Mouse (Mus musculus) gastrocnemius, postnatal 36 days (tissue): ENCODE results near the gene Slc24a4. TPM values are rescaled to one million over a fixed set of nuclear protein-coding genes. Genes with fewer than 3 reads are reported as not detected.
"Not testable (repeated sequence)": the region's sequence is repeated elsewhere in the genome, so short reads cannot be mapped to it uniquely, and the experiment has no call there.

Experiments
- DNase-seq, 2 experiments: peaks; one replicate each; pipeline ENCODE4 v3.0.0; 2022
- intact Hi-C: fragments of 180-260 bp; cut with DNase I; formaldehyde crosslinking; loops from one replicate; pipeline ENCODE4 v1.15.1; 2025
- total RNA-seq, 2 experiments: library from RNA; stranded (reverse); gene quantifications; 2 replicates each; pipeline ENCODE4 v1.2.3; 2021

Slc24a4 gene
- total RNA-seq, 2 experiments from 2014 or later, result not detected

DNA sequence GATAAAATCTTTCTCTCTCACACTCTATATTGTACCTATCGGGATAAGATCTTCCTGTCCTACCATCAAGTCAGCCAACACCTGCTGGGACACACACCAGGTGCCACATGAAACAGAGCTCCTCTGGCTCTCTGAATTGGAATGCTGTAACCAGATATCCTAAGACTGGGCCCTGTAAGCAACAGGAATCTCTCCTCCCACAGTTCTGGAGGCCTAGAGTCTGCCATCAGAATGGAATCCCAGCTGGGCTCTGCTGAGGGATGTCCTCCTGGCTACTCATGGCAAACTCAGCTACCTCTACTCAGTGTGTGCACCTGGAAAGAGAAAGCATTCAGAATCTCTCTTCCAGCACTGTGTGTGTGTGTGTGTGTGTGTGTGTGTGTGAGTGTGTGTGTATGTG is 115.4 kb downstream of the Slc24a4 start:
- no peak for DNase-seq
- intact Hi-C loops, result no loop called here

- intact Hi-C loops, result no loop called here
- no peak for DNase-seq
These were observed 117.7 kb downstream of the Slc24a4 start for GRCm38 (mm10) chr12:102246226-102246625.

- intact Hi-C loops, result no loop called here
- no peak for DNase-seq
These were observed 119.6 kb downstream of the Slc24a4 start for GRCm38 (mm10) chr12:102248104-102248503.

GRCm38 (mm10) chr12:102250316-102250715 is 121.8 kb downstream of the Slc24a4 start:
- intact Hi-C loops, result no loop called here
- no peak for DNase-seq

GRCm38 (mm10) chr12:102251070-102251469 is 122.5 kb downstream of the Slc24a4 start:
- DNase-seq, result no peak
- intact Hi-C loops, result no loop called here

- intact Hi-C loops, result no loop called here
- no peak for DNase-seq
These were observed 123.5 kb downstream of the Slc24a4 start for GRCm38 (mm10) chr12:102251985-102252384.

DNA sequence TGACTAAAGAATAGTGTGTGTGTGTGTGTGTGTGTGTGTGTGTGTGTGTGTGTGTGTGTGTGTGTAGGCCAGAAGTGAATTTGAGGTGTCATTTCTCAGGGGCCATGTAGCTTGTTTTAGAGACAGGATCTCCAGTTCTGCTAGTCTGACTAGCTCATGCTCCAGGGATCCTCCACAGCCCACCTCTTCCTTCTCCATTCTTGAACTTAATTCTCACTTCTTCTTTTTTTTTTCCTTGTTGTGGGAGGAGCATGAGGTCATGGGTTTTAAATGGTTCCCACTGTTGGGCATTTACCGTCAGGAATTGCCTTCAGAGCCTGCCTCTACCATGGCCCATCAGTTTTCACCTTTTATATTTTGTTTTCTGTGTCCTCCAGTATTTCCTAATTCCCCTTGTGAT is 124.0 kb downstream of the Slc24a4 start:
- intact Hi-C loops, result no loop called here
- no peak for DNase-seq

- no peak for DNase-seq
- intact Hi-C loops, result loop anchor here (5.0 kb wide), 1 partner anchor 127 kb away; no protein-coding TSS in a partner anchor
These were observed 126.5 kb downstream of the Slc24a4 start for GRCm38 (mm10) chr12:102255012-102255411.

- intact Hi-C loops, result loop anchor here (5.0 kb wide), 1 partner anchor 124 kb away; no protein-coding TSS in a partner anchor
- DNase-seq, result no peak
These were observed 130.1 kb downstream of the Slc24a4 start for GRCm38 (mm10) chr12:102258522-102259112.

GRCm38 (mm10) chr12:102261933-102262396 is 133.4 kb downstream of the Slc24a4 start:
- intact Hi-C loops, result no loop called here
- no peak for DNase-seq

DNA sequence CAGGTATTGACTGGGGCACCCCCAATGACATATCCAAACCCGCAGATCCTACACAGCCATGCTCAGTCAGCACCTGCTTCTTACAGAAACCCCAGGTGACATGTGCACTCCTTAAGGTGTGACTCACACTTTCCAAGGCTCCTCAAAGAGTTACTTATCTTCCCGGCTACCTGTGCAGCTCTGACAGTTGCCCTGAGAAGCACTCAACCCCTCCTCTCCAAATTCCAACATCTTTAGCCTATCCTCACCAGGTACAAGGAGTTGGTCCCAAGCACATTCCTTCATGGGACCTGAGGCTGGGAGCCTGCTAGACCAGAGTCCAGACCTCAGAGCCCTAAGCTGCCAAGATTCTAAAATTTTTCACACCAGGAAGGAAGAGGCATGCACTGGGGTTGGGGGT is 134.3 kb downstream of the Slc24a4 start:
- intact Hi-C loops, result no loop called here

DNA sequence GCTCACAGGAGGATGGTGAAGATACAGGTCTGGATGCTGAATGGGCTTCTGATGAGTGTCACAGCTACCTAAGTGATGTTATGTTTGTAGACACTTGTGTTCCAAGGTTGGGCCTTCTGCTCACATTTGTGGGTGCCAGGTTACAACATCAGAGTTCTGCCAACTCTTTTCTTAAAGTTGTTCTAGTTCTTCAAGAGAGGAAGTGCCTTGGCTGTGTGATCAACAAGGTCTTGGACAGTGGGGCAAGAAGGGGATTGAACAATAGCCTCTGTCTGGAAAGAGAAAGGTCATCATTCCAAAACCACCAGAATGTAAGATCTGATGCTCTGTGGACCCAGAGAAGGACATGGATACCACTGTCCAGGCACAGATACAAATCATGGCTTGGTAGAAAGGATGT is 134.7 kb downstream of the Slc24a4 start:
- no peak for DNase-seq
- intact Hi-C loops, result no loop called here

More for the DNA sequence above, 134.3 kb downstream of the Slc24a4 start:
- DNase-seq, result no peak

GRCm38 (mm10) chr12:102266433-102266832 is 137.9 kb downstream of the Slc24a4 start:
- DNase-seq, result no peak
- intact Hi-C loops, result no loop called here

- DNase-seq, result no peak
- intact Hi-C loops, result no loop called here
These were observed 140.6 kb downstream of the Slc24a4 start for GRCm38 (mm10) chr12:102269144-102269543.

DNA sequence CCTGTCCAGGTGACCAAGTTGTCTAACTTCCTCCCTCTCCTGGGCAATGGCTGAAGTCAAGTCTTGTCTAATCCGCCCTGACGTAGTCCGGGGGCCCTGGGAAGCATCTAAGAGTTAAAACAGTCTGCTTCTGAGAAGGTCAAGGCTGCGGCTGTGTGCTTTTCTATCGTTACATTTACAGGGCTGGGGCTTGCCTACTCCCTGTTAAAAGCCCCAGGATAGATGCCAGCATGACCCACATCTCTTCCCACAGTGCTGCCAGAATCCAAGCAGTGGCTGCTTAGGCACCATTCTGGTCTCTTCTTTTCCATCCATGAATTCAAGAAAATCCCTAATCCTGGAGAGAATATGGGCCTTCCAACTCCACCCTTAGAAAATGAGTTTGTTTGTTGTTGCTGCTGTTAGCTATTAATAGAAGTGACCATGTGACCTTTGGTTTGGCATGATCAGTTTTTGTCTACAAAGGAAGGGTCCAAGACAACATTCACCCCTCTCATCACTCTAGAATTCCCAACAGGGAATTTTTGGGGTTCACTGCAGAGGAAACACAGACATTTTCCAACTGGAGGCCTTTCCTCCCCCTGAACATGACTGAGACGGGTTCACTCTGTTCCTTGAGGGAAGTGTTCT is 142.4 kb downstream of the Slc24a4 start:
- intact Hi-C loops, result no loop called here
- DNase-seq, result no peak

DNA sequence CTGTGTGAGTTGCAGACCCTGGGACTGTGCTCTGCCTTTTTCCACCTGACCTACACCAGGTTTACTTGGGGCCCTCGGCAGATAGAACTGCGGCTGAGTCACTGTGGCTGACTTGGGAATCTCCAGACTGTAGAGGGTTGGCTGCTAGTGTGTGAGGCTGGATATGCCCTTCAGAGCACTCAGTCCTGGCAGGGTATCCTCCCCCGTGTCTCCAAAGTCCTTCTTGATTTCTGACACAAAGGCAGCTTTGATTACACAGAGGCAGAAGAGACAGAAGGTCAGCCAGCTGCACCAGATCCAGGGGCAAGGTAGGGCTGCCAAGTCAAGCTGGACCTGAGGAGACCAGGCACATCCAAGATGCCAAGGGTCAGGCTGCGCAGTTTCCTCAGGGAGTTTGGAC is 142.9 kb downstream of the Slc24a4 start:
- no peak for DNase-seq

DNA sequence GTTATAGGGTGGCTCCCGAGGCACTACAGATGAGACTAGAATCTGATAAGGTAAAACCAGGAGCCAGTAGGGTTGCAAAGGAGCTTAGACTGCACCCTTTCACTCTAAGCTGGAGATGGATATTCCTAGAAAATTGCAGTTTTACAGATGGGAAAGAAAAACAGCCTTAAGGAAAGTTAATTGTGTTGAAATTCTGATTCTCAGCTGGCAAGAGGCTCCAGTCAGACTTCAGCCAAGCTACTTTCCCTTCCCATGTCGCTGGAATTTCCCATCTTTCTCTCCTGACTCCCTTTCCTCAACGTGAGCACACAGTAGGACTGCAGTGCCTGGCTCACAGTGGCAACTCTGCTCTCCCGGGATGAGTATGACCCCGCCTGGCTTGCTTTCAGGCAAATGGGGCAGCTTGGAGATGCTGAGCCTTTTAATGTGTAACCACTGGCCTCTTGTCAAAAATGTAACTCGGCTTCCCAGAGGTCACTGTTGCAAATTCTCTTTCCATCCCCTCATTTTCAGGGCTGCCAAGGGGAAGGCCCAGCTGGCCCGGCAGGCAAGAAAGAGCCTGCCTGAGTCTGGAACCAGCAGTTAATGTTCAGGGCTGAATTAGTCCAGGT is 147.4 kb downstream of the Slc24a4 start:
- intact Hi-C loops, result no loop called here
- peak; percentile 55 to 59 for DNase-seq

More for the DNA sequence above, 142.9 kb downstream of the Slc24a4 start:
- intact Hi-C loops, result no loop called here

- DNase-seq, intact Hi-C loops: not testable (repeated sequence)
These were observed 151.8 kb downstream of the Slc24a4 start for GRCm38 (mm10) chr12:102280290-102280689.

DNA sequence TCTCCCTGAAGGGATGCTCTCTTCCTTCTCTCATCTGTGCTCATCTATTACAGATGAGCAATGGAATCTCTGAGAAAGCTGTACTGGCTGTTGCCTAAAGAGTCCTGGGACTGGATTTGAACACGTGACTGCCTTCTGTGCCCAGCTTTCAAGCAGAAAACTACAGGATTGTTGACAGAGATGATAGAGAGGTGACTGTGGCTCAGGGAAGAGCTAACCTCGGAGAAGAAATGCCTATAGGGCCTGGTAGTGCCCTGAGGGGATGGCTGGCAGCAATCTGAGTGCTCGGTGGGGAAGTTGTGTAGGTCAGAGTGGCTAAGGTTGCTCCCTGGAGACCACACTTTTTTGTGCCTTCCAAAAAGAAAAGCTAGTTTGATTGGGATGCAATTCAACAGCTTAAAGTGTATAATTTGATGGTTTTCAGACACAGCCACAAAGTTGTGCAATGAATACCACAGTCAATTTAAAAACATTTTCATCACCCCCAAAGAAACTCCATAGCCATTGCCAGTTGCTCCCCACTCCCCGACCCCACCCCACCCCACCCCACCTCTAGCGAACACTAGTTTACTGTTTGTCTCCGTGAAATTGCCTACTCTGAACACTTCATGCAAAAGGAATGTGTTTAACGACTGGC is 152.5 kb downstream of the Slc24a4 start:
- DNase-seq, result no peak
- intact Hi-C loops, result no loop called here

DNA sequence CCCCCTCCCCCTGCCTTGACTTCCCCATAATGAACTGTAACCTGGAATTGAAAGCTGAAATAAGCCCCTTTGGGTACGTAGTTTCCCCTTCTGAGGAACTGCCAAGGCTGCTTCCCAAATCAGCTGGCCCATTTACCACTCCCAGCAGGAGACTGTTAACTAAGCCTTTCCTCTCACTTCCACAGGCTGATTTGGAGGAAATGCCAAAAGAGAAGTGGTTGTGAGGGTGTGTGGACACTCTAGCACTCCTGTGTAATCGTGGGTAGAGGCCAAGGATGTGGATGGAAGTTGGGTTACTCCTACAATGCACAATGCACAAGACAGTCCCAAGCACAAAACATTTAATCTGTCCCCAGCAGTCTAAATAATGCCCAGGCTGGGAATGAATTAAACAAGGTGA is 153.6 kb downstream of the Slc24a4 start:
- intact Hi-C loops, result no loop called here

GRCm38 (mm10) chr12:102282763-102283482 is 154.4 kb downstream of the Slc24a4 start, which contains the start of gene Rin3:
Rin3 (plus strand) TSS chr12:102283048.
- intact Hi-C loops, result no loop called here
- DNase-seq, result peak; percentile 48 to 50

More for the DNA sequence above, 153.6 kb downstream of the Slc24a4 start:
- no peak for DNase-seq
